Mouse (Mus musculus) forebrain, embryonic 11.5 days (tissue): Measurements from ENCODE around the gene Vav2. TPM values are rescaled to one million over a fixed set of nuclear protein-coding genes. Genes with fewer than 3 reads are reported as not detected.

ENCODE experiments used
- ATAC-seq: fragments of 200-750 bp; cut with Nextera tagmentation; replicated peaks from 2 replicates; pipeline ENCODE4 v1.8.0; 2017; ENCODE audit warnings: moderate TSS enrichment; ENCODE audit not compliant: low FRiP score
- DNase-seq: peaks from one replicate; pipeline ENCODE4 v3.0.0-alpha.2; 2017; ENCODE audit warnings: low spot score
- H3K27ac ChIP-seq: fragments of 300-500 bp; sonication (generic); 2 replicates; pipeline ENCODE4 v1.5.1; 2014; ENCODE audit warnings: low read depth, low read length
- H3K27me3 ChIP-seq: fragments of 300-500 bp; sonication (generic); 2 replicates; pipeline ENCODE4 v1.6.1; 2014; ENCODE audit warnings: mild to moderate bottlenecking, low read length, mixed read lengths; ENCODE audit not compliant: control insufficient read depth, insufficient read depth
- H3K36me3 ChIP-seq: fragments of 300-500 bp; sonication (generic); 2 replicates; pipeline ENCODE4 v1.6.1; 2014; ENCODE audit warnings: mild to moderate bottlenecking, low read length, moderate library complexity, mixed read lengths; ENCODE audit not compliant: control insufficient read depth, insufficient read depth
- H3K4me1 ChIP-seq: fragments of 300-500 bp; sonication (generic); replicated peaks from 2 replicates; pipeline ENCODE4 v1.6.1; 2014; ENCODE audit warnings: low read length, mixed read lengths; ENCODE audit not compliant: control insufficient read depth, insufficient read depth
- H3K4me2 ChIP-seq: fragments of 300-500 bp; sonication (generic); 2 replicates; pipeline ENCODE4 v1.6.1; 2014; ENCODE audit warnings: low read depth, mild to moderate bottlenecking, low read length, moderate library complexity, mixed read lengths; ENCODE audit not compliant: severe bottlenecking
- H3K4me3 ChIP-seq: fragments of 300-500 bp; sonication (generic); 2 replicates; pipeline ENCODE4 v1.5.1; 2014; ENCODE audit warnings: low read depth, low read length
- H3K9ac ChIP-seq: fragments of 300-500 bp; sonication (generic); 2 replicates; pipeline ENCODE4 v1.6.1; 2014; ENCODE audit warnings: low read length
- H3K9me3 ChIP-seq: fragments of 300-500 bp; sonication (generic); 2 replicates; pipeline ENCODE4 v1.6.1; 2016; ENCODE audit warnings: low read length, mixed read lengths; ENCODE audit not compliant: control insufficient read depth
- WGBS: fragments of 180-500 bp; shearing (Covaris S2); extraction: QIAGEN DNeasy Blood & Tissue Kit; methylation state at CpG from one replicate; pipeline ENCODE4 v1.1.7; 2014; 5-methylcytosine and 5-hydroxymethylcytosine counted together
- polyA plus RNA-seq: library from polyadenylated mRNA; unstranded; fragments of >200 nt; fragmentation: Nextera tagmentation; extraction: Ambion mirVana; gene quantifications from 2 replicates; pipeline ENCODE4 v1.2.1, GENCODE M21; 2014

The Vav2 gene
- polyA plus RNA-seq, 1 experiment from 2014 or later = 12.7 TPM

DNA sequence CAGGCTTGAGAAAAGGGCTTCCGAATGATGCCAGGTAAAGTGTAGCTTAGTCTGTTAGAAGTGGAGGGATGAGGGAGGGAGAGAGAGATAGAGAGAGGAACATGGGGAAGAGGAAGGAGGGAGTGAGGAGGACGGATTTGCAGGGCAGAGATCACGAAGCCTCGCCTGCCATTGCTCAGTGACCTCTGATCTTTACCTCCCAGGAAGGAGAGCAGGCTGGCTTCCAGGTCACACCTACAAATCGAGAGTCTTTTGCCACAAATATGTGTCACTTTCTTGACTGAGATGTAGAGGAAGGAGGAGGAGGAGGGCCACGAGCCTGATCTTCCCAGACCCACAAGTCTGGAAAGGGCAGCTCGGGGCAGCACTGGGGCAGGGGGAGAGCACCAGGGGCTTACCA is 142.4 kb downstream of the Vav2 start:
- WGBS = 71% methylated on average over 7 of the region's 7 CpGs
- no peak for DNase-seq
- no peak overlapping the region for H3K27ac ChIP-seq
- ATAC-seq = no peak
- no peak overlapping the region for H3K4me2 ChIP-seq
- H3K9me3 ChIP-seq = no peaks in the 10 kb centered on the region
- H3K4me3 ChIP-seq = no peak overlapping the region
- no peak overlapping the region for H3K9ac ChIP-seq
- H3K4me1 ChIP-seq = peaks cover 5% of the 10 kb centered on the region; the same call in 1 of the 2 replicates
- no peaks in the 10 kb centered on the region; the same call in 1 of the 2 replicates for H3K36me3 ChIP-seq
- no peaks in the 10 kb centered on the region for H3K27me3 ChIP-seq

DNA sequence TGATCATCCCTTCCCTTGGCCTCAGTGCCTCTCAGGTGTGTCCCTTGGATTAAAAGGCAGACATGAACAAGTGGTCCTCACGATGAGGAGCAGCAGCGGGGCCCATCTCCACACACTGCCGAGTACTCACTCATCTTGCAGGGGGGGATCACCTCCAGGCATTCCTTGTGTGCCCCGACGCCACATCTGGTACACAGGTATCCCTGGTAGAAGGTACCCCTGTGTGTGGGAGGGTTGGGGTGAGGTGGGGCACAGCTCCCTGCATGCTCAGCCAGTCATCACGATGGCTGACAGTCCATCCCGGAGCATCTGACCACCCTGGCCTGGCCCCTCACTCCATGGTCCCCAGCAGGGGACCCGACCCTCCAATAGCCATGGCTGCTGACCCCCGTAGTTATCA is 145.1 kb downstream of the Vav2 start:
- WGBS = 89% methylated on average over 9 of the region's 9 CpGs
- no peak for ATAC-seq
- Histone ChIP-seq H3K4me2 (no peak overlapping the region), H3K4me3 (no peak overlapping the region), H3K36me3 (no peaks in the 10 kb centered on the region; the same call in 1 of the 2 replicates), H3K27ac (no peak overlapping the region), H3K4me1 (no peaks in the 10 kb centered on the region), H3K27me3 (no peaks in the 10 kb centered on the region), H3K9ac (no peak overlapping the region), H3K9me3 (no peaks in the 10 kb centered on the region)
- no peak for DNase-seq

DNA sequence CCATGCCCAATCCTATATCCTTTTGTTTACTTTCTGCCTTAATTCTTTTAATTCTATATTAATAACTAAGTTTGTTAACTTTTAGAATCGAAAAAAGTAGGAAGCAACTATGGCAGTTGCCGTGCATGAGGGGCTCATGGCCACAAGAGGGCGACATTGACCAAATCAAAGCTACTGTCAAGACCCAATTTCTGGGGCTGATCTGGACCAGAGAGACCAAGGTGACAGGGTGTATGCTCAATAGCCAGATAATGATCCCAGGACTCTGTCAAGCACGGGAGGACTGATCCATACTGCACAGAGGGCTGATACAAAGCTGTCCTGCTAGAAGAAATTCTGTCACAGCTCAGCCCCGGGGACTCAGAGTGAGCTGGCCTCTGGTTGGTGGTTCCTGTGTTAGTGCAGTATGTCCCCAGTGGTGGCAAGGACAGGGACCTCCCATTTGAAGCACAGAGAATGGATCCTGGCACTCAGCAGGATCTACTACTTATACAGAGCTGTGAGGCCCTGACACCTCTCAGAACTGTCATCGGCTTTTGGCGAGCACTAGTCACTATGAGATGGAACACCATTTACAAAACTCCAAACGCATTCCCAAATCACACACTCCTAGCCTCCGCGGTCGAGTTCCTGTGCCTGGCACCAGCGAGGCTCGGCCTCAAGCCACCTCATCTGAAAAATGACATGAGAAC is 145.8 kb downstream of the Vav2 start:
- Histone ChIP-seq H3K4me2 (no peak overlapping the region), H3K9me3 (no peaks in the 10 kb centered on the region), H3K27me3 (no peaks in the 10 kb centered on the region), H3K9ac (no peak overlapping the region), H3K36me3 (no peaks in the 10 kb centered on the region; the same call in 1 of the 2 replicates), H3K4me1 (no peaks in the 10 kb centered on the region), H3K4me3 (no peak overlapping the region), H3K27ac (no peak overlapping the region)
- WGBS = 74% methylated on average over 13 of the region's 13 CpGs
- ATAC-seq (no peak), DNase-seq (peak; percentile 80)

DNA sequence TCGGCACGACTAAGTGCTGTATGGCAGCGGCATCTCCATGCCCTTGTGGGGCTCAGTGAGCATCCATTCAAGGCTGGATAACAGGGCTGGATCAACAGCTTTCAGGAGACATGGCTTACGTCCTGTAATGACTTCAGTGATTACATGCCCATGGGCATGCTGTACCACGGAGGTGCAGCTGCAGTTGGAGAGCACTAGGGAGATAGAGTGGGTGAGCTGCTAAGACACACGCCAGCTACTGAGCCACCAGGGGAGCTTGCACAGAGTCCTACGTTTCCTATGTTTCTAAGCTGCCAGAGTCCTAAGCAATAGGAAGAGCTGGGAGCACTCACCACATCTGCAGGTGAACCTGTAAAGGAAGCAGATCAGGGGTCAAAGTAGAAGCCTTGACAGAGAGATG is 148.0 kb downstream of the Vav2 start:
- H3K9me3 ChIP-seq = no peaks in the 10 kb centered on the region
- no peaks in the 10 kb centered on the region for H3K4me1 ChIP-seq
- no peak overlapping the region for H3K9ac ChIP-seq
- H3K36me3 ChIP-seq = peaks cover 9% of the 10 kb centered on the region; the same call in 1 of the 2 replicates
- H3K27ac ChIP-seq = no peak overlapping the region
- ATAC-seq (no peak), DNase-seq (no peak)
- no peak overlapping the region for H3K4me2 ChIP-seq
- 92% methylated on average over 7 of the region's 7 CpGs for WGBS
- H3K4me3 ChIP-seq = no peak overlapping the region
- no peaks in the 10 kb centered on the region for H3K27me3 ChIP-seq

DNA sequence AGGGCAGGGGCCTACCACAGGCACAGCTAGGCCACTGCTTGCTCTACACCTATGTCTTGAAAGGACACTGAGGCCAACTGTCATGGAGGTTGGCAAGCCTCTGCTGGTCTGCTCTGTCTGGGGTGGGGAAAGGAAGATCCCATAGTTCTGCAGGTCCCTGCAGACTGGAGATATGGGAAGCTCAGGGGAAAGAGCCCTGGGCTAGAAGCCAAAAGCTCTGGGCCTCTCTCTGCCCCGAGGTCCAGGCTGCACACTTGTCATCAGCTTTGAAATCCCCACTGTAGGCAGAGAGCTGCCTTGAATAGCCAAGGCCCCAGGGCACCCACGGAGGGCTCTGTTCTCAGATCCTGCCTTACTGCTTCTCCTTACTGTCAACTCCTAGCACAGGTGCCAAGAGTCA is 158.5 kb downstream of the Vav2 start:
- Histone ChIP-seq H3K36me3 (peaks cover 4% of the 10 kb centered on the region; the same call in 1 of the 2 replicates), H3K9ac (no peak overlapping the region), H3K4me2 (no peak overlapping the region), H3K4me1 (no peaks in the 10 kb centered on the region), H3K9me3 (no peaks in the 10 kb centered on the region), H3K27ac (no peak overlapping the region), H3K27me3 (no peaks in the 10 kb centered on the region), H3K4me3 (no peak overlapping the region)
- DNase-seq (no peak), ATAC-seq (no peak)
- WGBS = 83% methylated on average over 2 of the region's 2 CpGs

DNA sequence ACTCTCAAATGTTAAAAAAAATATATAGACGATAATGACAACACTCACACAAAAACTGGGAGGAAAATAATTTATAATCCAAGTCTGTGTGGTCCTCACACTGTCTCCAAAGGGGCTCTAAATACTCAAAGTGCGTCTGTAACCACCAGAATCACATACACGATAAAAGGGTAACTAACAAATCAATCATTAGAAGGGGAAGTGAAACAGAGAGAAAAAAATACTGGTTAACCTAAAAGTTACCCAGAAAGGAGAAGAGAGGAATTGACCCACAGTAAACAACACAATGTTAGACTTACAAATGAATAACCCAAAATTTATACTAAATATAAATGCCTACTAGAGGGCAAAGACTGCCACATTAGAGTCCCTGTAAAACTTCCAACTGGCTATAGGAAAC is 161.0 kb downstream of the Vav2 start:
- Histone ChIP-seq H3K4me2 (no peak overlapping the region), H3K9ac (no peak overlapping the region), H3K36me3 (peaks cover 2% of the 10 kb centered on the region; the same call in 1 of the 2 replicates), H3K9me3 (no peaks in the 10 kb centered on the region), H3K4me1 (no peaks in the 10 kb centered on the region), H3K27ac (no peak overlapping the region), H3K4me3 (no peak overlapping the region), H3K27me3 (no peaks in the 10 kb centered on the region)
- WGBS = 92% methylated on average over 3 of the region's 3 CpGs
- ATAC-seq = no peak
- DNase-seq = no peak

DNA sequence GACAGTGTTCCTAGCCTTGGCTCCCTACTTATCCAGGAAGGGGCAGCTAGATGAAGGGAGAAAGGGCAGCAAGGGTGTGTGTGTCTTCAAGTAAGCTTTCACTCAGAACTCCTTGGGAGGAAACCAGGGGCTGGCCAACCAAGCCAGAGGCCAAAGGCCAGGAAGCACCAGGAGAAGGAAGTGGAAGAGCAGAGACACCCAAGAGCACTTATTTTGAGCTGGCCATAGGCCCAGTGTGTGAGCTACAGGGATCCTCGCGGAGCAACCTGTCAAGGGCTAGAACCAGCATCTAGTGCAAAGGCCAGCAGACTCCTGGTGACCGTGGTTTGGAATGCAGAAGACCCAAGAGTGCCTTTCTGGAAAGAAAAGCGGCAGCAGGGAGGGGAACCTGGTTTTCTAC is 163.8 kb downstream of the Vav2 start:
- no peak overlapping the region for H3K4me2 ChIP-seq
- H3K27me3 ChIP-seq = no peaks in the 10 kb centered on the region
- peaks cover 2% of the 10 kb centered on the region; the same call in 1 of the 2 replicates for H3K36me3 ChIP-seq
- H3K4me3 ChIP-seq = no peak overlapping the region
- ATAC-seq = no peak
- no peaks in the 10 kb centered on the region for H3K4me1 ChIP-seq
- H3K9me3 ChIP-seq = no peaks in the 10 kb centered on the region
- DNase-seq = no peak
- no peak overlapping the region for H3K27ac ChIP-seq
- no peak overlapping the region for H3K9ac ChIP-seq
- 95% methylated on average over 4 of the region's 4 CpGs for WGBS

DNA sequence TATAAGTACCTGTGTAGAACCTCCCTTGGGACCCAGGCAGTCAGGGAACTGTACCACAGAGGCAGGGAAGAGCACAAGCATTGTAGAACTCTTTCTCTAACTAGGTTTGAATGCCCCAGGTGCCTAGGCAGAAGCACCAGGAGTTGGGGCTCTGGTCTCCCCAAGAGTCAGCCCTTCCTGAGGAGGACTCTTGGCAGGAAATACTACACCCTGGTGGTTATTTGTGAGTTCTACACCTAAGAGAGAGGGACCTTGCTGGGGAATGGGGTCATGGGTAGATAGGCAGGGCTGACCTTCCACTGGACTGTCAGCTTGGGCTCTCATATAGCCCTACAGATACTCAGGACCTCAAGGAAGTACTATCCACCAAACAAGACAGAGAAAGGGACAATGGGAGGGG is 175.4 kb downstream of the Vav2 start:
- Histone ChIP-seq H3K9me3 (no peaks in the 10 kb centered on the region), H3K4me1 (no peaks in the 10 kb centered on the region), H3K9ac (no peak overlapping the region), H3K4me3 (no peak overlapping the region), H3K36me3 (no peaks in the 10 kb centered on the region), H3K27me3 (no peaks in the 10 kb centered on the region), H3K4me2 (no peak overlapping the region), H3K27ac (no peak overlapping the region)
- no peak for ATAC-seq
- DNase-seq = no peak

DNA sequence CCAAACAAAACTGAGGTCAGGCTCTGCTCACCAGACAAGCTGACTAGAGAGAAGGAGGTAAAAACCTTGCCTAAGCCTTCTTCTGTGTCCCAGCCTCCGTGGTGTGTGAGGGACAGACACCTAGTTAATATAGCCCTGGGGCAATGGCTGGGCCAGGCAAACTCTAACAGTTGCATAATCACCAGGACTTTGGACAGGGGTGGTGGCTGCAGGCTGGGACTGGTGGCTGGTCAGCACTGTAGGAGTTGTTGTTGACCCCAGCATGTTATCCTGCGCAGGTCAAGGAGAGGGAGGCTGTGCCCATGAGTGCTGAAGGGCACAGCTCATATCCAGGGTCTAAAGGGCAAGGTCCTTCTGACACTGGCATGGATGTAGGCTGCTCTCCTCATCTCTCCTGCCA is 178.6 kb downstream of the Vav2 start, which contains the start of gene Sardh:
Gene Sardh, minus strand, starts transcription at position 127 of the 400 bp plus-strand sequence.
- Histone ChIP-seq H3K9ac (no peak within 1 kb of the TSS), H3K4me2 (no peak within 1 kb of the TSS), H3K9me3 (no peaks in the 10 kb centered on the region), H3K27me3 (no peaks in the 10 kb centered on the region), H3K27ac (no peak within 1 kb of the TSS), H3K36me3 (no peaks in the 10 kb centered on the region), H3K4me1 (no peaks in the 10 kb centered on the region), H3K4me3 (no peak within 1 kb of the TSS)
- 78% methylated on average over 2 of the region's 2 CpGs for WGBS
- ATAC-seq = no peak
- DNase-seq = no peak
